Mouse (Mus musculus) layer of hippocampus, adult 2 months (tissue): ENCODE measurements around the gene Klf12. TPM values are rescaled to one million over a fixed set of nuclear protein-coding genes. Genes with fewer than 3 reads are reported as not detected.

Experiments
- DNase-seq, 2 experiments: peaks; one replicate each; pipeline ENCODE4 v3.0.0; 2022; ENCODE audit warnings: low spot score in 2 of 2
- H3K27ac ChIP-seq: fragments of 200-600 bp; 2 replicates; pipeline ENCODE4 v1.8.1; 2022
- H3K4me3 ChIP-seq: fragments of 200-600 bp; 2 replicates; pipeline ENCODE4 v1.8.1; 2022; ENCODE audit warnings: mild to moderate bottlenecking
- CTCF ChIP-seq: fragments of 200-600 bp; conservative IDR thresholded peaks from 2 replicates; pipeline ENCODE4 v1.8.1; 2022; ENCODE audit warnings: antibody characterized with exemption, mild to moderate bottlenecking, moderate library complexity
- total RNA-seq, 2 experiments: library from RNA; stranded (reverse); gene quantifications; 2 replicates each; pipeline ENCODE4 v1.2.3; 2021

The Klf12 gene
- total RNA-seq, 2 experiments from 2014 or later: 39.2 to 40.1 TPM

DNA sequence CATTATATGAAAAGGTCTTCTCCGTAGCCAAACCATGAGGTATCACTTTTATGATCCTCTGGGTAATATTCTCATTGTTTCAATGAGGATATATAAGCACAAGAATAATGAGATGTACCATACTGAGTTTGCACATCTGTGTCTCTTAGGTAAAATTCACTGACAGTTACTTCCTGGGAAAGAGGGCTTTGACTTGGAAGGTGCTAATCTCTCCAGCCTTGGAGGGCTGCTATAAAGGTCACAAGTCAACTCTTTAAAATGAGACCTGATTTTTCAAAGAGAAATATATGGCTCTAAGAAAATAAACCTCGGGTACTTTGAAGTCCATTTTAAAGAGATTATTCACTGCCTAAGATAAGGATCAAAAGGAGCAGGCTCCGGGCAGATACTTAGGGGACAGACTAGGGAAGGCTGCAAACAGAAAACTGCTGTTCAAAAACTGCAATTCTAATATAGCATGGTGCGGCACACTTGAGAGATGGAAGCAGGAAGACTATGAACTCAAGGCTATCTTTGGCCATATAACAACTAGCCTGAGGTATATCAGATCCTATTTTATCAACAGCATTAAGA lies 69.2 kb downstream of the Klf12 start:
- H3K4me3 ChIP-seq: no peak overlapping the region
- no peak for TF ChIP-seq CTCF
- no peak for DNase-seq
- no peak overlapping the region for H3K27ac ChIP-seq

DNA sequence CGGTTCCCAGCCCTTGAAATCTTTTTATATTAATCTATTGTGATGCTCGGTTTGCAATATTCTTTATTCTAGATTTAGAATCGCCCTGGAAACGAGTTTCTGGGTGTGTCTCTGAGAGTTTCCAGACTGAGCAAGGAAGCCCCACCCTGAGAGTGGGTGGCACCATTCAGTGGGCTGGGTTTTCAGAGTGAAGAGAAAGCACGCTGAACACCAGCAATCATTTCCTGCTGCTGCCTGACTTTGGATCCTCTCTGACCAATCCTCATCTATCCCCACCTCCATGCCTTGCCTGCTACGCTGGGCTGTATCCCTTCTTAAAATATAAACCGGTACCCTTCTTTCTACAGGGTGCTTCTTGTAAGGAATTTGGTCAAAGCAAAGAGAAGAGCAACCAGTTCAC lies 71.4 kb downstream of the Klf12 start:
- H3K27ac ChIP-seq: peak overlapping the region; percentile 63
- peak overlapping the region; percentile 16; the same call in 1 of the 2 replicates for H3K4me3 ChIP-seq
- TF ChIP-seq CTCF: no peak
- peak; percentile 44 to 47 for DNase-seq

DNA sequence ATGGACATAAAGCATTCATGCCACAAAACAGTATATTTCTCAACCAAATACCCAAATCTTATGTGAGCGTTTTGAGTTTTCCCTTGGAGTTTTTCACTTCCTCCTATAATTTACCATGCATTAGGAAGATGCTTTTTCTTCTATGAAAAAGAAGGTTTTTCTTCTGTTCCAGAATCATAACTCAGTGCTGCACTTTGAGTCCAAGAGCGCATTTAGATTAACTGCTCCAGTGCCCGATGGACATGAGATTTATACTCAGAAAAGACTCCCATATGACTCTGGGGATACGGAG lies 72.7 kb downstream of the Klf12 start:
- Histone ChIP-seq H3K4me3 (no peak overlapping the region), H3K27ac (peak overlapping the region; percentile 93)
- no peak for DNase-seq
- no peak for TF ChIP-seq CTCF

DNA sequence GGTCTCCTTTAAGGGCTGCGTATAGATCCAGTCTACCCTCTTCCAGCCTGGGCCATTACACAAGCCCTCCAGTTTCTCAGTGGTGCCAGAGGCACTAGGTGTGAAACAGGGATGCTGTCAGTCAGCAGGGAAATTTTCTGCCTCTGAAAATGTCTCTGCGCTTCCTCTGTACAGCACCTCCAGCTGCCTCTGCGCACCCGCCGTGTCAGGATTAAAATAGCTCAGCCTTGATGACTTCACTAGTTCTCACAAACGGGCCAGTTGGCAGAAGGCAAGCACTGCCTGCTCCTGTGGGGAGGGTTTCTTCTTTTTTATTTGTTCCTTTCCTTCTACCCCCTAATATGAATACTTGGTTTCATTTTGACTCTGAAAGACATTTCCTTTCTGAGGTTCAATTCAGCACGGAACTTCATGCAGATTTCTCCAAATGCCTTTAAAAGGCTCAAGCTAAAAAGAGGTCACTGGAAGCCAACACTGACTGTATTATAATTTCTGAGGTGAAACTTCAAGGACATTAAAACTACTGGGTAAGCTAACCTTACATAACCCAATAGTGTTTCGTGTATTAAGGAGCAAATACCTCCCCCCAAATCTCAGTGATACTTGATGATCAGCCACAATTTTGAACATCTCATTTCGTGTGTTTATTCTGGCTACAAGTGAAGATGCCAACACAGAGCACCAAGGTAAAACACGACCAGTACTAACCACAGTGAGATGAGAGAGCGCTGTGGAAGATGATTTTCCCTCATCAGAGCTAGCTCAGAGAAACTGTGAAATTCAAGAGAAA lies 73.2 kb downstream of the Klf12 start:
- DNase-seq: peak; percentile 74 to 77
- Histone ChIP-seq H3K4me3 (peak overlapping the region; percentile 34), H3K27ac (peak overlapping the region; percentile 93)
- no peak for TF ChIP-seq CTCF

DNA sequence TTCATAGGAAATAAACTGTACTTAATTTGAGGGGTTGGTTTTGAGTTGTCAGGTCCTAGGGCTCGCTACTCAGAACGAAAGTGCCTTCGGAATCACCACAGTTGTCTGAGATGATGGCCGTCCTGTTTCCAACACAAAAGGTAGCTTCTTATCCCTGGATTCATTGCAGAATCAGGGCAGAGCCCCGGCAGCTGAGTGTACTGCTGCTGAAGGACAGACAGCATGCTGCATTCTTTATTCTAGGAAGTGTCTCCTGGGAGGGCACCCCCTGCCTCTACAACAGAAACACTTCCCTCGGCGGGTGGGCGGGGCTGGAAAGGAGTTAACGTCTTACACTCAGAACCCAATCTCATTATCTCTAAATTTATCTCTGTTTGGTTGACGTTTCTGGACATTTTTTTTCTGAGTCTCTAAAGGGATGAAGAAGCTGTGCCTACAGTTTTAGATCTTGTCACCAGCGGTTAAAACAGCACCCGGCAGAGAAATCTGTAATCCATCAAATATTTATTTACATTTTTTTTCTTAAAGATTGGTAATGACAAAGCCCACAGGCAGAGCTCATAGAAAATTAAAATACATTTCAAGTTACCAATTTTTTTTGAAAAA lies 74.6 kb downstream of the Klf12 start:
- no peak for DNase-seq
- no peak overlapping the region for H3K27ac ChIP-seq
- no peak overlapping the region for H3K4me3 ChIP-seq
- no peak for TF ChIP-seq CTCF

DNA sequence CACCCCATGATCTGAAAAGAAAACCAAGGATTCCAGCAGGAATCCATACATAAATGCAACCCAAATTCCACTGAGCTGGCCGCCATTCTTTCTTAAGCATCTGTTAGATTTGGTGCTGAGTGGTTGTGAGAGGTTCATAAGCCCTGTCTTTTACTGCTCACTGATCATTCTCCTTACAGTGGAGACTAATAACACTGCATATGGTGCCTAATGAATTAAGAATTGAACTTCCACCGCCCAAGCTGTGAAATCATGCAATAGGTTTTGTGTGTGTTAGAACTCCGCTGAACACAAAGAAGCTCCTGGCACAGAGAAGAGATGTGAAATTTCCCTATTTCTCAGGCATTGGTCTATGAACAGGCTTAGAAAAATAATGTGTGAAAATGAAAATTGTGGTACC lies 77.4 kb downstream of the Klf12 start:
- Histone ChIP-seq H3K4me3 (no peak overlapping the region), H3K27ac (no peak overlapping the region)
- DNase-seq: no peak
- TF ChIP-seq CTCF: no peak

DNA sequence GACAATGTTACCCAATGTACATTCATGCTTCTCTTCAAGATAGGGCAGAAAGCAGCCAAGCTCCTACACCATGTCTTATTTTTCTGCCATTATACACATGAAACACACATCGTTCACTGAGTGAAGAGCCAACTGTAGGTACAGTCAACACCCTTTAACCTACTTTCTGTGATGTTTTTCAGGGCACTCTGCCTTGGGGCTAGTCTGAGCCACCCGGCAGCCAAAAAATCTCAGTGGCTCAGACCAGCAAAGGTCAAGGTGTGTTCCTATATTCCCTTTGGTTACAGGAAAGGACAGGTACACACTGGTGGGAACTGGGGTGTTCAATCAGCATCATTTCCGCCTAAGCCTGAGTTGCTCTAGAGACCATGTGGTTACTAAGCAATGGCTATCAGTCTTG lies 78.3 kb downstream of the Klf12 start:
- H3K27ac ChIP-seq: no peak overlapping the region
- H3K4me3 ChIP-seq: no peak overlapping the region
- no peak for TF ChIP-seq CTCF
- no peak for DNase-seq

DNA sequence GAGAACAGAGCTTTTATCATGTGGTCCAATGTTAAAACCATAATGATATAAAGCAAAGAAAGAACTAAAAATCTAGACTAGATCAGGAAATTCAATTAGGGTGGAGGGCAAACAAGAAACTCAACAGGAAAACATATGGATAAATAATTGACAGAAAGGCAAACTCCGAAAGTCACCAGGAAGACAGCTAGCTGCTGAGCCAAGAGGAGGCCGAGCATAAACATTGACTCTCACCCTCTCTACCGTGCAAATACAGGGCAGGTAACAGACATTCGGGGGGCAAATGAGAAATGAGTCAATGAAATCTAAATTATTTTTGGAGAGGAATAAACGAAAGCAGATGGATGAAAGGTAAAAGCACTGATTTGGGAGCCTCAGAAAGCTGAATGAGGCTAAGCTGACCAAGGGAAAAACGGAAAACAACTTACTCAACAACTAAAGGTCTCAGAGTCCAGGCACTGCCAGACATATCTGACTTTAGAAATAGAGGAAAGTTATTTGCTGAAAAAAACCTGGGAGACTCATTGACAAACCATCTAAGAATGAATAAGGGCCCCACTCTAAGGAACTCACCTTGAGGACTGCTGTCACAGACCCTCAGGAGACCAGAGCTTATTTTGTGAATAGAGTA lies 84.3 kb downstream of the Klf12 start:
- no peak for TF ChIP-seq CTCF
- DNase-seq: no peak
- H3K4me3 ChIP-seq: no peak overlapping the region
- no peak overlapping the region for H3K27ac ChIP-seq

DNA sequence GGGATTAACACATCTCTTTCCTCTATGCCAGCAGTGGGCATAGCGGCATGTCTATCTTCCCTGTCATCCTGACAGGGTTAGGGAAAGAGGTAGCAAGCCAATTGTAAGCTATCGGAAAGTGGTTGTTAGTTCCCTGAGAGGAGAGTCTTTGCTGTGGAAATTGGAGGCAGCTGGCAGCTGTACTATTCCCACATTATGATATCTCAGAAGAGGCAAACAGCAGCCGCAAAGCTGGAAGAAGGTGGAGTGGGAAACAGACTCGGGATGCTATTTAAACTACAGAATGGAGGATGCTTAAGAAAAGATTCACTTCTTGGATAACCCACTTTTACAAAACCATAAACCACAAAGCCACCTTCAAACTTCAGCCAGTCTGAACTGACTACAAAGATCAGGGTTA lies 85.8 kb downstream of the Klf12 start:
- TF ChIP-seq CTCF: no peak
- no peak overlapping the region for H3K4me3 ChIP-seq
- no peak for DNase-seq
- H3K27ac ChIP-seq: no peak overlapping the region

DNA sequence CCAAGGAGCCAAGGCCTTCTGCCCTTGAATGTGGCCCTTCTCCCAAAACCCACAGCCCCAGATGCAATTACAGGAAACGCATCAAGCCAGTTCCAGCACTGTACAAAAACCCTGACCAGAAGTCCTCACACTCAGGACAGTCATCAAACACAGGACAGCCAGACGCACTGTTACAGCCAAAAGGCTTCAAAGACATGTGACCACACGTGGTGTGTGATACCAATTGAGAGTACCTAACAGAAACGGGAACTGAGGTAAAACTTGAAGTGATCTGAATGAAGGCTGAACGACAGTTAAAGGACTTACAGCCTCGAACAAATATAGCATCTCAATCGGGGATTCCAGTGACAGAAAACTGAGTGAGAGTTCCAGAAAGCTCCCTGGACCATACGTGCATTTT lies 87.3 kb downstream of the Klf12 start:
- no peak for TF ChIP-seq CTCF

DNA sequence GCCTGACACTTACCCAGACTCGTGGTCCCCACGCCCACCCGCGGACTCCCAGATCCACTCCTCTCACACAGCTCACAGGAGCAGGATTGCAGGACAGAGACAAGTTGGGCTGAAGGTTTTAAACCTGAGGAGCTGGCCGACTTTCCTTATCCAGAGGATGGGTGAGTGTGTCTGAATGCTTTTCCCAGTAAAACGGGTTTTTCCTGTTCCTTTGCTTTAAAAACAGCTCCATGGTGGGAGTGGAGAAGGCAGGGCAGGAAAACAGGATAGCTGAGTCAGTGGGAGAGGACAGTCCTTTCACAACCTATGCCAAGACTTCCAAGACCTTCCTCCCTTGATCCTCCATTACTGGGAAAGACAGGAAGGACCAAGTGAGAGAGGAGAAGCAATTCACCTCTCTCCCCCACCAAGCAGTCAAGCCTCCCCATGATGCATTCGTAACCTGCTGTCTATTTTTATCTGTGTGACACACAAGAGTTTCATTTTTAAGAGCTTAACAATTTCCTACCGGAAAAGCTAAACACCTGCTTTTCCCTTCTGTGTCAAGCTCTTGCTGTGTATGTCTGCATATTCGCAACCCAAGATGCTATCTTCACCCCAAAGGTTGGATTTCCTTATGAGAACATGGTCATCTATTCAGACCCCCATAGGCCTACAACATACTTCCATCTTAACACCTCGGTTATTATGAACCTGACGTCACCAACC lies 94.8 kb downstream of the Klf12 start:
- no peak for TF ChIP-seq CTCF
- H3K4me3 ChIP-seq: no peak overlapping the region
- peak overlapping the region; percentile 62 for H3K27ac ChIP-seq
- no peak for DNase-seq

More for the DNA sequence above, 87.3 kb downstream of the Klf12 start:
- Histone ChIP-seq H3K27ac (no peak overlapping the region), H3K4me3 (no peak overlapping the region)
- no peak for DNase-seq

DNA sequence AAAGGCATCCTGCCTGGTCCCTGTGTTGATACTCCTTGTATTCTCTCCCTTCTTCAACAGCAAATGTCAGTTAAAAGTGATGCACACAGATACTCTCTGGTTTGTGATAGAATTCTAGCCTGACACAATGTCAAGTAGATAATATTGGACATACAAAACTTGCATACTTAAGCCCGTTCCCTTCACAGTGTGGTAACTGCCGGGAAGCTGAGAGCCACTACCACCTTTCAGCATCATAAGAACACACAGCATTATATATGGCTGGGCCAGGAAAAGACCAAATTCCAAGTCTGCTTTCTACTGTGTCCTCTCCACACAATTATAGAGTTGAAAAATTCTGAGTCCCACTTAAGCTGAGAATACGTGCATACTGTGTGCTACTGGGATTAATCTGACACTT lies 97.1 kb downstream of the Klf12 start:
- no peak for TF ChIP-seq CTCF
- Histone ChIP-seq H3K4me3 (no peak overlapping the region), H3K27ac (no peak overlapping the region)
- DNase-seq: no peak

DNA sequence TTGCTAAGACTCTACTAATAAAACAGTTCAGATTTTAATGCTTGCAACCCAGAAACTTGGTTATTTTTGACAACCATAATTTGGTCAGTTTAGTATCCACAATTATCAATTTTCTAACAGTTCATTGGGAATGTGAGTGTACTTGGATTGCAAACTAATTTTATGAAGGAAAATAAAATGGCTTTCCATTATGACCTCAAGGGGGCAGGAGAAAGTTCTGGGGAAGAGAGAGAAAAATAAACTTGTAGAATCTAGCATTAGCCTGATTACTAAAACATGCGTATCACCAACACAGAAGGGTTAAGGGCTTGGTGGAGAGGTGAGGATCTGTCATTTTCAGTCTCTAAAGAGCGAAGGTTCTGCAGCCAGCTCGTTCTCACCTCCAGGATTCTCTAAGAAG lies 106.7 kb downstream of the Klf12 start:
- Histone ChIP-seq H3K27ac (no peak overlapping the region), H3K4me3 (no peak overlapping the region)
- peak; percentile 73 for TF ChIP-seq CTCF
- DNase-seq: no peak
